Mouse (Mus musculus) ovary, adult 18-20 months (tissue): ENCODE measurements around the gene Fkbp14.

Source experiments
- DNase-seq: peaks from one replicate; pipeline ENCODE4 v3.0.0; 2022; ENCODE audit warnings: low spot score, mixed read lengths

Fkbp14 gene

GRCm38 (mm10) chr6:54597208-54597607, at the start of gene Fkbp14:
Gene Fkbp14 (minus strand): TSS chr6:54597308.
- DNase-seq, result no peak

- DNase-seq, result no peak
Observed at GRCm38 (mm10) chr6:54643181-54643580, 46.1 kb upstream of the Fkbp14 start.

GRCm38 (mm10) chr6:54641953-54642352, 44.8 kb upstream of the Fkbp14 start:
- no peak for DNase-seq

- no peak for DNase-seq
Observed at GRCm38 (mm10) chr6:54639877-54640276, 42.8 kb upstream of the Fkbp14 start.

- no peak for DNase-seq
Observed at GRCm38 (mm10) chr6:54631462-54631861, 34.4 kb upstream of the Fkbp14 start.

- DNase-seq, result no peak
Observed at GRCm38 (mm10) chr6:54629734-54630133, 32.6 kb upstream of the Fkbp14 start.

- DNase-seq, result no peak
Observed at GRCm38 (mm10) chr6:54628381-54628780, 31.3 kb upstream of the Fkbp14 start.

- no peak for DNase-seq
Observed at GRCm38 (mm10) chr6:54620357-54620756, 23.2 kb upstream of the Fkbp14 start.

- DNase-seq, result no peak
Observed at GRCm38 (mm10) chr6:54619530-54619929, 22.4 kb upstream of the Fkbp14 start.

GRCm38 (mm10) chr6:54617363-54617762, 20.3 kb upstream of the Fkbp14 start:
- no peak for DNase-seq

- peak; percentile 44 for DNase-seq
Observed at GRCm38 (mm10) chr6:54606241-54606640, 9.1 kb upstream of the Fkbp14 start.

GRCm38 (mm10) chr6:54604001-54604715, 7.0 kb upstream of the Fkbp14 start:
- DNase-seq, result no peak

- DNase-seq, result no peak
Observed at GRCm38 (mm10) chr6:54602891-54603290, 5.8 kb upstream of the Fkbp14 start.

- no peak for DNase-seq
Observed at GRCm38 (mm10) chr6:54600681-54601347, 3.7 kb upstream of the Fkbp14 start.

- DNase-seq, result no peak
Observed at GRCm38 (mm10) chr6:54597711-54598110, 603 bp upstream of the Fkbp14 start.

- DNase-seq, result no peak
Observed at GRCm38 (mm10) chr6:54595330-54595878, 1.7 kb downstream of the Fkbp14 start.

- DNase-seq, result peak; percentile 88
Observed at GRCm38 (mm10) chr6:54594469-54595329, 2.4 kb downstream of the Fkbp14 start, which contains the start of gene Plekha8. Gene Plekha8 (plus strand): TSS chr6:54595111.

GRCm38 (mm10) chr6:54593766-54594468, 3.2 kb downstream of the Fkbp14 start:
- DNase-seq, result no peak

- DNase-seq, result peak; percentile 91
Observed at GRCm38 (mm10) chr6:54592938-54593535, 4.1 kb downstream of the Fkbp14 start.

- no peak for DNase-seq
Observed at GRCm38 (mm10) chr6:54591778-54592177, 5.3 kb downstream of the Fkbp14 start.

- no peak for DNase-seq
Observed at GRCm38 (mm10) chr6:54590691-54591090, 6.4 kb downstream of the Fkbp14 start.
